Mouse (Mus musculus) CD8-positive naive resting alpha-beta T cell, adult 57 days (primary cell): ENCODE measurements around the gene Fut8. TPM values are rescaled to one million over a fixed set of nuclear protein-coding genes. Genes with fewer than 3 reads are reported as not detected.

Experiments
- total RNA-seq: library from RNA; stranded (reverse); gene quantifications from one replicate; pipeline ENCODE4 v1.2.4, GENCODE M21; 2023

Gene Fut8
- 21.6 TPM for total RNA-seq

GRCm38 (mm10) chr12:77237950-77238530 is at the start of gene Fut8:
Gene Fut8, plus strand, starts transcription at chr12:77238125.

